Mouse (Mus musculus) embryo, embryonic 10.5 days (tissue): ENCODE results near the gene Hnrnph3.

Experiments
- DNase-seq: peaks from one replicate; pipeline ENCODE4 v3.0.0-alpha.2; 2015; ENCODE audit warnings: low spot score

The Hnrnph3 gene

GRCm38 (mm10) chr10:62984495-62984894 lies 39.5 kb downstream of the Hnrnph3 start:
- no peak for DNase-seq

GRCm38 (mm10) chr10:62984072-62984471 lies 39.9 kb downstream of the Hnrnph3 start:
- no peak for DNase-seq

GRCm38 (mm10) chr10:62980039-62980954 lies 43.7 kb downstream of the Hnrnph3 start, which contains the start of gene Rufy2:
Gene Rufy2, plus strand, starts transcription at chr10:62980223.
- DNase-seq, result peak; percentile 86

GRCm38 (mm10) chr10:62979667-62980038 lies 44.4 kb downstream of the Hnrnph3 start:
- DNase-seq, result no peak

GRCm38 (mm10) chr10:62971821-62972220 lies 52.2 kb downstream of the Hnrnph3 start:
- no peak for DNase-seq

GRCm38 (mm10) chr10:62966291-62966690 lies 57.7 kb downstream of the Hnrnph3 start:
- DNase-seq, result no peak

- DNase-seq, result no peak
Observed at GRCm38 (mm10) chr10:62965796-62966195, 58.2 kb downstream of the Hnrnph3 start.
